Mouse (Mus musculus): ENCODE results near the gene Snx30. TPM values are rescaled to one million over a fixed set of nuclear protein-coding genes. Genes with fewer than 3 reads are reported as not detected.

Snx30 gene
- total and polyA plus RNA-seq, 3 experiments = 4.2 to 8.6 TPM; not detected in 1

- Histone ChIP-seq H3K4me3 (ENCODE audit: control insufficient read depth in 1 of 2, insufficient read depth in 1 of 2, low read depth in 2 of 2, low read length in 2 of 2) (no peak overlapping the region), H3K79me2 (ENCODE audit: control insufficient read depth, insufficient read depth, low read length, poor library complexity) (no peaks in the 10 kb centered on the region), H3K4me1 (ENCODE audit: control insufficient read depth in 1 of 2, insufficient read depth in 2 of 2, low read length in 2 of 2) (0 out of 4 replicates have a peak, but pooled peaks cover 0 to 3% of the 10 kb centered on the region in 2 experiments), H3K36me3 (ENCODE audit: control insufficient read depth in 1 of 2, insufficient read depth in 2 of 2, low read length in 2 of 2) (no peaks in the 10 kb centered on the region; a peak in 1 of 4 replicates), H3K27me3 (ENCODE audit: control insufficient read depth in 1 of 2, insufficient read depth in 2 of 2, low read length in 2 of 2) (no peaks in the 10 kb centered on the region), H3K27ac (ENCODE audit: control insufficient read depth, low read depth, low read length) (no peak overlapping the region), H3K9me3 (replicated peaks; ENCODE audit: insufficient read depth, low read length) (no peaks in the 10 kb centered on the region), H3K9ac (ENCODE audit: control insufficient read depth, low read depth, low read length, poor library complexity, severe bottlenecking) (no peak overlapping the region)
- DNase-seq (ENCODE audit: low read depth, low spot score) = no peak
- no peak for TF ChIP-seq POLR2AphosphoS2 (IDR thresholded peaks at IDR 0.05; ENCODE audit: low read length)
- TF ChIP-seq JUND (IDR thresholded peaks at IDR 0.05; ENCODE audit: low read depth, low read length) = no peak
- no peak for TF ChIP-seq ZKSCAN1 (IDR thresholded peaks at IDR 0.05; ENCODE audit: low read depth, low read length)
- TF ChIP-seq TCF12 (IDR thresholded peaks at IDR 0.05; ENCODE audit: low read depth, low read length) = no peak
- TF ChIP-seq ZNF384 (IDR thresholded peaks at IDR 0.05; ENCODE audit: low read depth, low read length) = no peak
These were observed 19.2 kb downstream of the Snx30 start for GRCm38 (mm10) chr4:59824860-59825259.

GRCm38 (mm10) chr4:59825634-59826033 is 20.0 kb downstream of the Snx30 start:
- no peaks in the 10 kb centered on the region for H3K9me3 ChIP-seq (replicated peaks; ENCODE audit: insufficient read depth, low read length)
- no peaks in the 10 kb centered on the region for H3K79me2 ChIP-seq (ENCODE audit: control insufficient read depth, insufficient read depth, low read length, poor library complexity)
- no peak for TF ChIP-seq HCFC1 (IDR thresholded peaks at IDR 0.05; ENCODE audit: low read depth, low read length)
- TF ChIP-seq MAX (IDR thresholded peaks at IDR 0.05; ENCODE audit: low read length) = no peak
- no peak for TF ChIP-seq ZNF384 (IDR thresholded peaks at IDR 0.05; ENCODE audit: low read depth, low read length)
- TF ChIP-seq MEF2A (IDR thresholded peaks at IDR 0.05; ENCODE audit: extremely low read depth, insufficient replicate concordance, low read depth, low read length, poor library complexity, severe bottlenecking) = no peak
- no peak for TF ChIP-seq RAD21 (IDR thresholded peaks at IDR 0.05; ENCODE audit: low read depth, low read length)
- TF ChIP-seq MYC (IDR thresholded peaks at IDR 0.05; ENCODE audit: low read depth, low read length) = no peak
- no peak for TF ChIP-seq CTCF (IDR thresholded peaks at IDR 0.05 in 2 of 3, conservative IDR thresholded peaks at IDR 0.05 in 1 of 3; ENCODE audit: control insufficient read depth in 1 of 3, insufficient read depth in 1 of 3, low read depth in 2 of 3, low read length in 3 of 3, poor library complexity in 1 of 3, severe bottlenecking in 1 of 3)
- TF ChIP-seq ELF1 (IDR thresholded peaks at IDR 0.05; ENCODE audit: low read depth, low read length) = no peak
- TF ChIP-seq ZC3H11A (IDR thresholded peaks at IDR 0.05; ENCODE audit: low read depth, low read length) = no peak
- TF ChIP-seq TAL1 (IDR thresholded peaks at IDR 0.05; ENCODE audit: low read length) = no peak
- TF ChIP-seq BHLHE40 (IDR thresholded peaks at IDR 0.05; ENCODE audit: borderline replicate concordance, low read depth, low read length) = no peak
- TF ChIP-seq UBTF (IDR thresholded peaks at IDR 0.05; ENCODE audit: borderline replicate concordance, insufficient read depth, low read depth, low read length) = no peak
- TF ChIP-seq GATA1 (IDR thresholded peaks at IDR 0.05; ENCODE audit: low read depth, low read length) = no peak
- no peak overlapping the region for H3K9ac ChIP-seq (ENCODE audit: control insufficient read depth, low read depth, low read length, poor library complexity, severe bottlenecking)
- H3K4me1 ChIP-seq (ENCODE audit: control insufficient read depth in 1 of 2, insufficient read depth in 2 of 2, low read length in 2 of 2) = 0 out of 4 replicates have a peak, but pooled peaks cover 0 to 3% of the 10 kb centered on the region in 2 experiments
- no peaks in the 10 kb centered on the region; a peak in 1 of 4 replicates for H3K36me3 ChIP-seq (ENCODE audit: control insufficient read depth in 1 of 2, insufficient read depth in 2 of 2, low read length in 2 of 2)
- H3K27me3 ChIP-seq (ENCODE audit: control insufficient read depth in 1 of 2, insufficient read depth in 2 of 2, low read length in 2 of 2) = no peaks in the 10 kb centered on the region
- no peak overlapping the region for H3K27ac ChIP-seq (ENCODE audit: control insufficient read depth, low read depth, low read length)
- no peak for DNase-seq (ENCODE audit: low read depth, low spot score)
- H3K4me3 ChIP-seq (ENCODE audit: control insufficient read depth in 1 of 2, insufficient read depth in 1 of 2, low read depth in 2 of 2, low read length in 2 of 2) = no peak overlapping the region

Measured in MEL (cell line).